8 mouse cellular contexts compared by ENCODE assay signal in the genomic region with DNA sequence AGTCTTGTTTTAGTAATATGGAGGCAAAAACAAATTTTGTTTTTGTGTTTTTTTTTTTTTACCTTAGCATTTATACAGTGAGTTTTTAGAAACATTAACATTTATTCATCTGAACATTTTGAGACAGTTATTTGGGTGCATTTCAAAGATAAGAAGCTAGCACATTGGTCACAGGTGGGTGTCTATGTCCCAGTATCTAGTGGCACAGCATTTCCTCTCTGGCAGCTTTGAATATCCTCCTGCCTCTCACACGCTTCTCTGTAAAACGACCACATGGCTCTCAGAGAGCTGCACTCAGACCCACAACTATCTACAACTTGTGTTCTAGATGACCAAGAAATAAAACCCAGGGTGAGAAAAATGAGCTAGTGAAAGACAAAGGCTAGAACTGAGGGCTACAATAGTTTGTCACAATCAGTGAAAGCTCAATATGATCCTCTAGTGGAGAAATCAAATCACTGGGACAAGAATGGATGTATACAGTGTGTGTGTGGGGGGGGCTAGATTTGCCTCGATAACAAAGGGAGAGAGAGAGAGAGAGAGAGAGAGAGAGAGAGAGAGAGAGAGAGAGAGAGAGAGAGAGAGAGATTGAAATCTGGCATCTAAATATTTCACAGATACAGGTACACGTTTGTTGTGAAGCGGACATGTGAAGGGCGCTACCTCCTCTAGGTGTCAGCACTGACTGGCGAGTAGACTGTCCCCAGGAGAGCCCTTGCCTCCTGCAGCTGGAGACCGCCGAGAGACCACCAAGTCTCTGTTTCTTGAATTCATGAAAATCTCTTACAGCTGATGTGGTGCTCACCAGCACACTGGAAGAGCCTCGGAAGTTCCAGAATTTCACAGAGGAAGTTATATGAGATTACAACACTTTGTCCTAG. TPM values are rescaled to one million over a fixed set of nuclear protein-coding genes. Genes with fewer than 3 reads are reported as not detected.
DNase-seq lines count a peak whose midpoint lies in the region; ATAC-seq lines count a peak whose summit lies in the region.

No protein-coding gene starts in this region.

- peak overlapping the region; percentile 37 for H3K4me3 ChIP-seq in forebrain, embryonic 13.5 days
- peak overlapping the region; percentile 27; the same call in 1 of the 2 replicates for H3K4me3 ChIP-seq in limb, embryonic 15.5 days
- H3K4me3 ChIP-seq in neural tube, embryonic 13.5 days = peak overlapping the region; percentile 32

- no peaks in the 10 kb centered on the region for H3K9me3 ChIP-seq in forebrain, embryonic 13.5 days (replicated peaks)
- no peaks in the 10 kb centered on the region for H3K9me3 ChIP-seq in limb, embryonic 15.5 days
- H3K9me3 ChIP-seq in neural tube, embryonic 13.5 days = no peaks in the 10 kb centered on the region

- H3K9ac ChIP-seq in forebrain, embryonic 13.5 days = no peak overlapping the region
- no peak overlapping the region for H3K9ac ChIP-seq in limb, embryonic 15.5 days
- peak overlapping the region; percentile 54; the same call in 1 of the 2 replicates for H3K9ac ChIP-seq in neural tube, embryonic 13.5 days

- no peaks in the 10 kb centered on the region for H3K36me3 ChIP-seq in forebrain, embryonic 13.5 days (ENCODE audit: poor library complexity, severe bottlenecking)
- no peaks in the 10 kb centered on the region for H3K36me3 ChIP-seq in limb, embryonic 15.5 days
- H3K36me3 ChIP-seq in neural tube, embryonic 13.5 days = no peaks in the 10 kb centered on the region

- H3K4me1 ChIP-seq in forebrain, embryonic 13.5 days = peaks cover 20% of the 10 kb centered on the region
- H3K4me1 ChIP-seq in limb, embryonic 15.5 days = peaks cover 19% of the 10 kb centered on the region
- H3K4me1 ChIP-seq in neural tube, embryonic 13.5 days (replicated peaks) = peaks cover 22% of the 10 kb centered on the region

- H3K27ac ChIP-seq in forebrain, embryonic 13.5 days = no peak overlapping the region
- H3K27ac ChIP-seq in limb, embryonic 15.5 days = no peak overlapping the region
- no peak overlapping the region for H3K27ac ChIP-seq in neural tube, embryonic 13.5 days (replicated peaks)

- peaks cover 12% of the 10 kb centered on the region; the same call in 1 of the 2 replicates for H3K27me3 ChIP-seq in forebrain, embryonic 13.5 days
- H3K27me3 ChIP-seq in limb, embryonic 15.5 days = peaks cover 23% of the 10 kb centered on the region
- H3K27me3 ChIP-seq in neural tube, embryonic 13.5 days = peaks cover 20% of the 10 kb centered on the region

- peak; percentile 70 for ATAC-seq in forebrain, embryonic 13.5 days
- no peak for ATAC-seq in limb, embryonic 15.5 days (ENCODE audit: insufficient number of reproducible peaks, low FRiP score, low TSS enrichment, low read depth)
- ATAC-seq in neural tube, embryonic 13.5 days (ENCODE audit: low read depth) = peak; percentile 73; the same call in 1 of the 2 replicates

- WGBS in forebrain, embryonic 13.5 days = 13% methylated on average over 10 of the region's 10 CpGs
- WGBS in limb, embryonic 15.5 days = 7% methylated on average over 10 of the region's 10 CpGs
- WGBS in neural tube, embryonic 13.5 days = 13% methylated on average over 10 of the region's 10 CpGs

- peak overlapping the region; percentile 74 for H3K4me2 ChIP-seq in forebrain, embryonic 13.5 days
- H3K4me2 ChIP-seq in limb, embryonic 15.5 days = peak overlapping the region; percentile 65
- peak overlapping the region; percentile 65 for H3K4me2 ChIP-seq in neural tube, embryonic 13.5 days

- peak; percentile 32 to 40 for DNase-seq in cerebellum, postnatal 10 days
- no peak for DNase-seq in cerebellum, adult 9-10 months
- peak; percentile 54 for DNase-seq in A20 (ENCODE audit: low read depth, low spot score)
- DNase-seq in gastrocnemius, postnatal 10 days = no peak
- no peak for DNase-seq in cerebellum, adult 11 months

RNA-seq across cellular contexts. Expression of gene Cxcl2, which starts 1.1 kb away (rescaled TPM):
- polyA plus RNA-seq in forebrain, embryonic 13.5 days (2015; fragmentation: Nextera tagmentation; extraction: Ambion mirVana) = not detected in 2 replicates
- not detected in 2 replicates for polyA plus RNA-seq in limb, embryonic 15.5 days (2015; fragmentation: Nextera tagmentation; extraction: Ambion mirVana)
- not detected in 2 replicates for polyA plus RNA-seq in neural tube, embryonic 13.5 days (2015; fragmentation: Nextera tagmentation; extraction: Ambion mirVana)
- under 1 TPM in 1 of 2 experiments, not detected in 1; 0.25 TPM for total RNA-seq in gastrocnemius, postnatal 10 days (2021)

RNA-seq across cellular contexts. Expression of gene Cxcl1, which starts 11.6 kb away (rescaled TPM):
- 0.19 TPM in 1 of 2 replicates, not detected in the other for polyA plus RNA-seq in forebrain, embryonic 13.5 days (2015; fragmentation: Nextera tagmentation; extraction: Ambion mirVana)
- 1.3 TPM in 2 replicates for polyA plus RNA-seq in limb, embryonic 15.5 days (2015; fragmentation: Nextera tagmentation; extraction: Ambion mirVana)
- polyA plus RNA-seq in neural tube, embryonic 13.5 days (2015; fragmentation: Nextera tagmentation; extraction: Ambion mirVana) = not detected in 2 replicates
- total RNA-seq in gastrocnemius, postnatal 10 days (2021) = under 1 TPM in 1 of 2 experiments, not detected in 1; 0.35 TPM

RNA-seq across cellular contexts. Expression of gene Mthfd2l, which starts 28.3 kb away (rescaled TPM):
- polyA plus RNA-seq in forebrain, embryonic 13.5 days (2015; fragmentation: Nextera tagmentation; extraction: Ambion mirVana) = 86.5 and 97.2 TPM in 2 replicates
- polyA plus RNA-seq in limb, embryonic 15.5 days (2015; fragmentation: Nextera tagmentation; extraction: Ambion mirVana) = 34.8 and 40.0 TPM in 2 replicates
- 97.4 and 98.2 TPM in 2 replicates for polyA plus RNA-seq in neural tube, embryonic 13.5 days (2015; fragmentation: Nextera tagmentation; extraction: Ambion mirVana)
- 10 to 100 TPM; 13.5 to 17.0 TPM for total RNA-seq in gastrocnemius, postnatal 10 days (2021)

Comparison
In these comparisons a context has a peak if more than half of its experiments do, and no peak if none do; other contexts are left out.
1. DNase-seq: peak in cerebellum, postnatal 10 days (2 of 2) and A20 (single experiment); none in cerebellum, adult 9-10 months (single experiment), gastrocnemius, postnatal 10 days (single experiment) and cerebellum, adult 11 months (single experiment).
2. Peak in every context shown above with its lines, with median percentiles within 50 percentile points of each other: H3K4me2 ChIP-seq and H3K4me3 ChIP-seq.